Mouse (Mus musculus) liver, adult 2 months (tissue): ENCODE measurements around the gene Prkag1. TPM values are rescaled to one million over a fixed set of nuclear protein-coding genes. Genes with fewer than 3 reads are reported as not detected.

Source experiments
- DNase-seq: peaks from one replicate; pipeline ENCODE4 v3.0.0-alpha.2; 2011; ENCODE audit warnings: low read depth, low spot score; ENCODE audit errors: extremely low read depth
- H3K27ac ChIP-seq: fragments of 200-500 bp; replicated peaks from 2 replicates; pipeline ENCODE4 v1.5.1; 2012; ENCODE audit warnings: low read depth, mild to moderate bottlenecking, control low read depth, inconsistent platforms, low read length; ENCODE audit not compliant: insufficient read depth
- H3K27me3 ChIP-seq: fragments of 200-500 bp; 2 replicates; pipeline ENCODE4 v1.6.1; 2012; ENCODE audit warnings: mild to moderate bottlenecking, moderate library complexity, low read length, inconsistent platforms; ENCODE audit not compliant: control insufficient read depth, insufficient read depth
- H3K36me3 ChIP-seq: fragments of 200-500 bp; 2 replicates; pipeline ENCODE4 v1.6.1; 2012; ENCODE audit warnings: low read length, inconsistent platforms; ENCODE audit not compliant: control insufficient read depth, insufficient read depth
- H3K4me1 ChIP-seq: fragments of 200-500 bp; 2 replicates; pipeline ENCODE4 v1.6.1; 2011; ENCODE audit warnings: low read length; ENCODE audit not compliant: control insufficient read depth, insufficient read depth
- H3K4me3 ChIP-seq: fragments of 200-500 bp; 2 replicates; pipeline ENCODE4 v1.5.1; 2011; ENCODE audit warnings: low read depth, mild to moderate bottlenecking, control low read depth, low read length, moderate library complexity; ENCODE audit not compliant: insufficient read depth
- H3K79me2 ChIP-seq: fragments of 200-500 bp; 2 replicates; pipeline ENCODE4 v1.6.1; 2012; ENCODE audit warnings: inconsistent platforms, mild to moderate bottlenecking, low read length, moderate library complexity; ENCODE audit not compliant: control insufficient read depth, insufficient read depth
- H3K9ac ChIP-seq: fragments of 200-500 bp; 2 replicates; pipeline ENCODE4 v1.6.1; 2012; ENCODE audit warnings: low read depth, mild to moderate bottlenecking, control low read depth, inconsistent platforms, low read length
- CTCF ChIP-seq: fragments of 200-500 bp; IDR thresholded peaks from 2 replicates; pipeline ENCODE4 v1.5.1; 2011; ENCODE audit warnings: low read depth, low read length, control low read depth
- POLR2A ChIP-seq: fragments of 200-500 bp; IDR thresholded peaks from 2 replicates; pipeline ENCODE4 v1.6.1; 2011; ENCODE audit warnings: low read length, control low read depth; ENCODE audit not compliant: insufficient read depth; ENCODE audit errors: extremely low read depth
- WGBS: fragments of 180-500 bp; shearing (Covaris S2); methylation state at CpG from one replicate; pipeline ENCODE4 v1.1.7; 2018; 5-methylcytosine and 5-hydroxymethylcytosine counted together
- polyA plus RNA-seq: library from polyadenylated mRNA; depleted of rRNA; stranded (reverse); fragments of >200 nt; gene quantifications from 2 replicates; pipeline ENCODE4 v1.2.3, GENCODE M21; 2012
- total RNA-seq: library from RNA; depleted of rRNA; stranded (reverse); fragments of >200 nt; gene quantifications from 2 replicates; pipeline ENCODE4 v1.2.3, GENCODE M21; 2014

The Prkag1 gene
- total and polyA plus RNA-seq, 2 experiments: 37.7 to 41.4 TPM

- Histone ChIP-seq H3K36me3 (no peaks in the 10 kb centered on the region), H3K4me3 (no peak overlapping the region), H3K9ac (no peak overlapping the region), H3K79me2 (no peaks in the 10 kb centered on the region), H3K4me1 (no peaks in the 10 kb centered on the region; the same call in 1 of the 2 replicates), H3K27ac (no peak overlapping the region), H3K27me3 (peaks cover 23% of the 10 kb centered on the region)
- no peak for DNase-seq
- 6% methylated on average over 13 of the region's 13 CpGs for WGBS
- TF ChIP-seq CTCF (no peak), POLR2A (no peak)
These were observed 34.3 kb downstream of the Prkag1 start for GRCm38 (mm10) chr15:98796803-98797595.

- no peak for TF ChIP-seq POLR2A
- TF ChIP-seq CTCF: no peak
- 10% methylated on average over 13 of the region's 13 CpGs for WGBS
- no peak overlapping the region for H3K4me3 ChIP-seq
- H3K79me2 ChIP-seq: no peaks in the 10 kb centered on the region
- H3K27me3 ChIP-seq: peaks cover 42% of the 10 kb centered on the region
- no peaks in the 10 kb centered on the region for H3K36me3 ChIP-seq
- peaks cover 4% of the 10 kb centered on the region for H3K4me1 ChIP-seq
- DNase-seq: no peak
- no peak overlapping the region for H3K9ac ChIP-seq
- no peak overlapping the region for H3K27ac ChIP-seq
These were observed 38.1 kb downstream of the Prkag1 start for GRCm38 (mm10) chr15:98793141-98793698.

- H3K4me3 ChIP-seq: no peak overlapping the region
- H3K36me3 ChIP-seq: no peaks in the 10 kb centered on the region
- no peak overlapping the region for H3K9ac ChIP-seq
- TF ChIP-seq POLR2A (no peak), CTCF (no peak)
- peaks cover 37% of the 10 kb centered on the region for H3K27me3 ChIP-seq
- 4% methylated on average over 75 of the region's 75 CpGs for WGBS
- no peak for DNase-seq
- H3K27ac ChIP-seq: no peak overlapping the region
- H3K79me2 ChIP-seq: no peaks in the 10 kb centered on the region
- peaks cover 4% of the 10 kb centered on the region for H3K4me1 ChIP-seq
These were observed 38.9 kb downstream of the Prkag1 start for GRCm38 (mm10) chr15:98792233-98793020.

- no peak for TF ChIP-seq CTCF
- TF ChIP-seq POLR2A: no peak
- H3K36me3 ChIP-seq: no peaks in the 10 kb centered on the region
- no peak overlapping the region for H3K27ac ChIP-seq
- DNase-seq: no peak
- H3K79me2 ChIP-seq: no peaks in the 10 kb centered on the region
- peaks cover 4% of the 10 kb centered on the region for H3K4me1 ChIP-seq
- no peak overlapping the region for H3K9ac ChIP-seq
- peaks cover 37% of the 10 kb centered on the region for H3K27me3 ChIP-seq
- WGBS: 2% methylated on average over 23 of the region's 23 CpGs
- no peak overlapping the region for H3K4me3 ChIP-seq
These were observed 39.5 kb downstream of the Prkag1 start for GRCm38 (mm10) chr15:98791771-98792170.

- WGBS: 2% methylated on average over 12 of the region's 12 CpGs
- no peak for TF ChIP-seq CTCF
- no peak for TF ChIP-seq POLR2A
- Histone ChIP-seq H3K9ac (no peak overlapping the region), H3K27ac (no peak overlapping the region), H3K4me1 (peaks cover 4% of the 10 kb centered on the region), H3K4me3 (no peak overlapping the region), H3K79me2 (no peaks in the 10 kb centered on the region), H3K27me3 (peaks cover 35% of the 10 kb centered on the region), H3K36me3 (no peaks in the 10 kb centered on the region)
- no peak for DNase-seq
These were observed 40.1 kb downstream of the Prkag1 start for GRCm38 (mm10) chr15:98791221-98791620.
